Mouse (Mus musculus) subcutaneous adipose tissue, adult 2 months (tissue): ENCODE measurements around the gene Prss43. TPM values are rescaled to one million over a fixed set of nuclear protein-coding genes. Genes with fewer than 3 reads are reported as not detected.

ENCODE experiments used
- polyA plus RNA-seq: library from polyadenylated mRNA; depleted of rRNA; stranded (reverse); fragments of >200 nt; gene quantifications from 2 replicates; pipeline ENCODE4 v1.2.3, GENCODE M21; 2012; ENCODE audit warnings: low replicate concordance; rRNA removed

Prss43 gene
- polyA plus RNA-seq: not detected in 2 replicates

DNA sequence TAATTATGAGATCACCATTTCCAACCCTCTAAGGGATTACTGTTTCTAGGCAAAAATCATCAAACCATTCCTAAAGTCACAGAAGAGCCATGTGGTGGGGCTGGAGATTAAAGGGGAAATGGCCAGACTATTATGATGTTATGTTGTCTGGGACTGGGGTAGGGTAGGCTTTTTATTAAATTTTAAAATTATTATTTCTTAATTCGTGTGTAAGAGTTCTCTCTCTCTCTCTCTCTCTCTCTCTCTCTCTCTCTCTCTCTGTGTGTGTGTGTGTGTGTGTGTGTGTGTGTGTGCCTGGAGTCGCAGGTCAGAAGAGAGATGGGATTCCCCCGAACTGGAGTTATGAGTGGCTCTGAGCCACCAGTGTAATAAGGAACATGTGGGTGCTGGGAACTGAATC lies at the start of gene Prss43:
TSS of gene Prss43 (plus strand) at position 301 of the 400 bp plus-strand sequence.

DNA sequence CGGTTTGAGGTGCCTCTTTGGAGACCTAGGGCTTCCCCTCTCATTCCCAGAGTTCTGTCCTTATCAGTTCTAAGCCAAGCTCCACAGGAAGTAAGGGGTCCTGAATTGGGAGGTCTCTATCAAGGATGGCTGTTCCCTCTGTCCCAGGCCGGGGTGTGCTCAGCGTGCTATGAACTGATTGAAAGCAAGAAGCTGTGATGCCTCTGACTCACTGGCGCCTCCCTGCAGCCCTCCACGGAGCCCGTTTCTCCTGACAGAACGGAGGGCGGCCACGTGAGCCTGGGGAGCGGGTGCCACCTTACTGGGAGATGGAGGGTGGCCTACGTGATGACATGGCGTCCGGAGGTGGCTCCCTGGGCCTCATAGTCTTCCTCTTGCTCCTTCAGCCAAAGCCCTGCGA lies 28.6 kb upstream of the Prss43 start, which contains the start of gene Prss42:
TSS of gene Prss42 (plus strand) at position 301 of the 400 bp plus-strand sequence.

DNA sequence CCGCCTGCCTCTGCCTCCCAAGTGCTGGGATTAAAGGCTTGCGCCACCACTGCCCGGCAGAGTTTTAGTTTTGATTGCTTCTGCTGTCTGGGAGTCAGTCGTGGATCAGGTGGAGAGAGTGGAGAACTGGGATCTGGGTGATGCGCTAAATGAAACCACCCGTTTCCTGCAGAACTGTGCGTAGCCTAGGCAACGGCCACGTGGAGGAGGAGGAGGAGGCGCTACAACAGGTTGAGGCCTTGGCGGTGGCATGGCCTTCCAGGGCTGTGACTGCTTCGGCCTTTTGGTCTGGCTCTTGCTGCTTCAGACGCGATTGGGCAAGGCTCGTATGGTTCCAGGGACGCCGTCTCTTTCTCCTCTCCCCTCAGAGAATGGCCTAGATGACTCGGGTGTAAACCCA lies 12.7 kb upstream of the Prss43 start, which contains the start of gene Prss44:
TSS of gene Prss44 (plus strand) at position 206 of the 400 bp plus-strand sequence.

DNA sequence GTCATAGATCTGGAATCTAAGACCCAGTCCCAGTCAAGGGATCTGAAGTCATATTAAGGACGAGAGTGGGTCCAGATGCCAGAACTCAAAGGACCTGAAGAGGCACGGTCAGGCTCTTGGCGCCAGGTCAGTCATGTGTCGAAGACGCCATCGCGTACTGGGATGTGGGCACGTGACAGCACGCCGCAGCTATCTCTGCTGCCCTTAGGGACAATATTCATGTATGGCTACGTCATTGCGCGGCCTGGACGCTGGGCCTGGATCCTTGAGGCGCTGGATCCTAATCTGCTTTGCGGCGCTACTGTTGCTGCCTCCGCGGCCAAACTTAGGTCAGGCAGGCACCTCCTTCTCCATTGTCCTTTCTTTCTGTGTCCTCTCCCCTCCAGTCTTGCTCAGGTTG lies 7.9 kb downstream of the Prss43 start, which contains the start of gene Prss45:
TSS of gene Prss45 (plus strand) at position 178 of the 400 bp plus-strand sequence.

GRCm38 (mm10) chr9:110844206-110844605 lies 17.7 kb downstream of the Prss43 start, which contains the start of gene Prss46:
Gene Prss46 (plus strand): TSS chr9:110844506.

DNA sequence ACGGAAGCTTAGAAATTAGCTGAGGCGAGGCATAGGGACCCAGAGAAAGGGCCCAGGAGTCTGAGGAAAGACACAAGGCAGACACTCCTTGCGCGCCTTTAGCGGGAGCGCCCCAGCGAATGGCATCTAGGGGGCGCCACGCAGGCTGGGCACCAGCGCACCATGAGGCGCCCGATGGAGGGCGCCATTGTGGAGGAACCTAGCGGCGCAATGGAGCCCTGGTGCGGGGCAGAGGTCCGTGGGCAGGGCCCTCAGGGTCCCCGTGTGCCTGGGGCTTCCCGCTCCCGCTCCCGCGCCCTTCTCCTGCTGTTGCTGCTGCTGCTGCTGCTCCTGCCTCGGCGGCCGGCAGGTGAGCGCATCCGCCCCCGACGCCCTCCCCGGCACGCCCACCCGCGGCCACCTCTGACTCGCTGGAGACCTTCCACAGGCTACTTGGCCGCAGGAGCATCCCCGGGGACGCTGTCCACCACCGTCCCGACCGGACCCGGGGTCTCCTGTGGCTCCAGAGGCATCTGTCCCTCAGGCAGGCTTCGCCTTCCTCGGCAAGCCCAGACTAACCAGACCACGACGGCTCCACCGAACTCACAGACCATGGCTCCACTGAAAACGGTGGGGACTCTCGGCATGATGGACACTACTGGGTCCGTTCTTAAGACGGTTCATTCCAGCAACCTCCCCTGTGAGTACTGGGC lies 31.4 kb downstream of the Prss43 start, which contains the start of gene Prss50:
TSS of gene Prss50 (plus strand) at position 187 of the 692 bp plus-strand sequence.

GRCm38 (mm10) chr9:110879191-110879920 lies 52.9 kb downstream of the Prss43 start, which contains the start of gene Als2cl:
Gene Als2cl (plus strand): TSS chr9:110879870.

DNA sequence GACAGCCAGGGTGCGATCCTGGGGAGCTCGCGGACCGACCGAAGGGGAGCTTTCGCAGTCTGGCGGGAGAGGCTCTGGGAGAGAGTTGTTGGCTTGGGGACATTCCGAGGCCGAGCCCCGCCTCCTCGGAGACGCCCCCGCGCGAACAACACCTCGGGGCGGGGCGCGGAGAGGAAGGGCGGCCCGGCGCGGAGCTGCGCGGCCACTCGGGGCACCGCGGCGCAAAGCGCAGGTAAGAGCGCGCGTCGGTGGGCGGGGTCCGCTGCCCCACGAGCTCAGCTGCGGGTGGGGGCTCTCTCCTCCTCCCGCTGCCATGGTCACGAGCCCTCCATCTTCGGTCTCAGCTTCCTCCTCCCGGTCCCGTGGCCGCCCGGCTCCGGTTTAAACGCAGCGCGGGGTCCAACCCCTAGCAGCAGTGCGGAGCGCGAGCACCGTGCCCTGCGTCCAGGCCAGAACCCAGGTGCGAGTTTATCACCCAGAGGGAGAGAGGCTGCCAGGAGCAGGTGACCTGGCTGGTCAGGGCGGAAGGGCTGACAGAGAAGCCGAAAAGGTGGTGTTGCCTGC lies 53.6 kb downstream of the Prss43 start, which contains the start of gene Tmie:
TSS of gene Tmie (minus strand) at position 116 of the 564 bp plus-strand sequence.

Other genes with a start within 250 kb of the Prss43 start
- 12.8 and 38.1 TPM in 2 replicates for gene Nradd, start 202.2 kb upstream of the Prss43 start, polyA plus RNA-seq
- 27.7 and 35.7 TPM in 2 replicates for gene Nbeal2, start 172.5 kb upstream of the Prss43 start, polyA plus RNA-seq
- 72.6 and 80.9 TPM in 2 replicates for gene Ccdc12, start 170.2 kb upstream of the Prss43 start, polyA plus RNA-seq
- 0.70 and 1.2 TPM in 2 replicates for gene Myl3, start 84.8 kb upstream of the Prss43 start, polyA plus RNA-seq
- 100 and 195 TPM in 2 replicates for gene Pth1r, start 79.5 kb upstream of the Prss43 start, polyA plus RNA-seq
- gene Prss42, start 28.5 kb upstream of the Prss43 start, polyA plus RNA-seq: not detected in 2 replicates
- gene Prss44, start 12.7 kb upstream of the Prss43 start, polyA plus RNA-seq: not detected in 2 replicates
- gene Prss45, start 7.9 kb downstream of the Prss43 start, polyA plus RNA-seq: 0.10 TPM in 1 of 2 replicates, not detected in the other
- gene Prss46, start 17.8 kb downstream of the Prss43 start, polyA plus RNA-seq: not detected in 2 replicates
- gene Prss50, start 31.3 kb downstream of the Prss43 start, polyA plus RNA-seq: not detected in 2 replicates
- 52.9 TPM in 2 replicates for gene Als2cl, start 53.2 kb downstream of the Prss43 start, polyA plus RNA-seq
- gene Tmie, start 53.4 kb downstream of the Prss43 start, polyA plus RNA-seq: 2.2 and 3.2 TPM in 2 replicates
- gene Fam240a, start 90.2 kb downstream of the Prss43 start, polyA plus RNA-seq: not detected in 2 replicates
- not detected in 2 replicates for gene Tdgf1, start 119.5 kb downstream of the Prss43 start, polyA plus RNA-seq
- not detected in 2 replicates for gene Lrrc2, start 124.9 kb downstream of the Prss43 start, polyA plus RNA-seq
- 6.2 and 23.4 TPM in 2 replicates for gene Rtp3, start 163.9 kb downstream of the Prss43 start, polyA plus RNA-seq
- 0.29 and 68.2 TPM in 2 replicates for gene Ltf, start 192.6 kb downstream of the Prss43 start, polyA plus RNA-seq
- gene Ccrl2, start 230.8 kb downstream of the Prss43 start, polyA plus RNA-seq: 6.7 and 9.0 TPM in 2 replicates